Mouse (Mus musculus): Measurements from ENCODE around the gene Pcif1. TPM values are rescaled to one million over a fixed set of nuclear protein-coding genes. Genes with fewer than 3 reads are reported as not detected.

Pcif1 gene
- total and polyA plus RNA-seq, 3 experiments: 20.8 to 31.8 (median 25.7) TPM

DNA sequence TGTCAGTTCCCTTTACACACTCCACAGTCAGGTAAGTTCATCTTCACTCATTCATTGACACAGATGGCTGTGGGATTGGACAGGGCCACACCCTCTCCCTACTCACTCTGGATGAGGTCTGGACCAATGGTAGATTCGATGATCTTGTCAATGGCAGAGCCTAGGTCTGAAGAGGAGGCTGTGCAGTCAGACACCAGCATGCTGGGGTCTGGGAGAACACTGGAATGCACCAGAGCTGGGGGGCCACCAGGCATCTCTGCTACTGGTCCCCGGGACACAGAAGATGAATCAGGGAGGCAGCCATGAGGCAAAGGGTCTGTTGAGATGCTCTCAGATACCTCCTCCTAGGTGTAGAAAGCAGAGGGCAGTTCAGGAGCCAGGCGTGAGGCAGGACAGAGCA lies 30.0 kb downstream of the Pcif1 start:
- Histone ChIP-seq H3K36me3 (ENCODE audit: control insufficient read depth, insufficient read depth, low read length) (no peaks in the 10 kb centered on the region), H3K27ac (no peak overlapping the region), H3K4me1 (ENCODE audit: control insufficient read depth, insufficient read depth, low read length) (peaks cover 7% of the 10 kb centered on the region), H3K9ac (ENCODE audit: low read depth, low read length) (no peak overlapping the region), H3K27me3 (ENCODE audit: control insufficient read depth, insufficient read depth, low read length) (no peaks in the 10 kb centered on the region), H3K4me3 (no peak overlapping the region), H3K79me2 (replicated peaks; ENCODE audit: control insufficient read depth, insufficient read depth, low read length) (no peaks in the 10 kb centered on the region)
- no peak for DNase-seq
- WGBS: 90% methylated on average over 3 of the region's 3 CpGs
- intact Hi-C loops (cut with DNase I): no loop called here
- no peak for TF ChIP-seq EP300 (IDR thresholded peaks at IDR 0.05; ENCODE audit: insufficient read depth, low read depth, low read length)

GRCm38 (mm10) chr2:164909542-164909941 lies 30.4 kb downstream of the Pcif1 start:
- TF ChIP-seq CTCF (IDR thresholded peaks at IDR 0.05) (peak; percentile 68), EP300 (IDR thresholded peaks at IDR 0.05; ENCODE audit: insufficient read depth, low read depth, low read length) (0 out of 2 replicates have a peak, but pooled peaks have one; percentile 39), POLR2A (IDR thresholded peaks at IDR 0.05; ENCODE audit: insufficient read depth, low read depth, low read length) (no peak)
- no peaks in the 10 kb centered on the region for H3K27me3 ChIP-seq (ENCODE audit: control insufficient read depth, insufficient read depth, low read length)
- H3K4me1 ChIP-seq (ENCODE audit: control insufficient read depth, insufficient read depth, low read length): peaks cover 7% of the 10 kb centered on the region
- no peaks in the 10 kb centered on the region for H3K36me3 ChIP-seq (ENCODE audit: control insufficient read depth, insufficient read depth, low read length)
- peak overlapping the region; percentile 14; the same call in 1 of the 2 replicates for H3K27ac ChIP-seq
- intact Hi-C loops (cut with DNase I): no loop called here
- DNase-seq: peak in 1 of 2 experiments; percentile 57
- H3K9ac ChIP-seq (ENCODE audit: low read depth, low read length): no peak overlapping the region
- WGBS: 73% methylated on average over 1 of the region's 1 CpGs
- H3K4me3 ChIP-seq: no peak overlapping the region
- no peaks in the 10 kb centered on the region for H3K79me2 ChIP-seq (replicated peaks; ENCODE audit: control insufficient read depth, insufficient read depth, low read length)

DNA sequence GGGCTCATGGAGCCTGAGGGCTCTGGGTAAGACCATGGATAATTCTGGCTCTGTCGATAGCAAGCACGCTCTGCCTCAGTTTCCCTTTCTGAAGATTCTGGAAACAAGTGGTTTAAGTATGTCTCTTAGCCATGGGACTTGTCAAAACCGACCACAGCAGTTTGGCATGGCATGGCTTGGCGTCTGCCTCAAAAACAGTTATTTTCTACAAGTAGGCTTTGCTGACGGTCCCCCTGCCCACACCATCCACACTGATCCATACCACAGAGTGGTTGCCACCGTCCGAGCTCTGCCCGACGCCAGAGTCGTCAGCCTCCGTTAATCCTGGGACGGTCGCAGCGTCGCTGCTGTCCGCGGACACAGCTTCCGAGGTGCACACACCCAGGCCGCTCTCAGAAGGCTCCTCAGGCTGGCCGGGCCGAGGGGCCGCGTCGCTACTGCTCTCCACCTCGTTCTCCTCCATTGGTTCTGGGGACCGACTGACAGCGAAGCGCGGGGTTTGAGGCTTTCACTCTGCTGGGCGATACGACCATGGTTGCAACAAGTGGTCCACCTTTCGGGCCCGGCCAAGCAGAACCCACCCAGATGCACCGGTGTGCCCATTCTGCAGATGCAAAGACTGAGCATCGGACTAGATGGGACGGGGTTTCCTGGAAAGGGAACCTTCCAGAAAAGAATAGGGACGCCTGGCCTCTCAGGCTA lies 31.4 kb downstream of the Pcif1 start:
- Histone ChIP-seq H3K4me3 (peak overlapping the region; percentile 89), H3K27ac (peak overlapping the region; percentile 100), H3K79me2 (replicated peaks; ENCODE audit: control insufficient read depth, insufficient read depth, low read length) (no peaks in the 10 kb centered on the region), H3K36me3 (ENCODE audit: control insufficient read depth, insufficient read depth, low read length) (no peaks in the 10 kb centered on the region), H3K27me3 (ENCODE audit: control insufficient read depth, insufficient read depth, low read length) (no peaks in the 10 kb centered on the region), H3K4me1 (ENCODE audit: control insufficient read depth, insufficient read depth, low read length) (peaks cover 7% of the 10 kb centered on the region), H3K9ac (ENCODE audit: low read depth, low read length) (peak overlapping the region; percentile 96)
- WGBS: 3% methylated on average over 37 of the region's 37 CpGs
- no peak for DNase-seq
- TF ChIP-seq CTCF (IDR thresholded peaks at IDR 0.05) (no peak), EP300 (IDR thresholded peaks at IDR 0.05; ENCODE audit: insufficient read depth, low read depth, low read length) (no peak), POLR2A (IDR thresholded peaks at IDR 0.05; ENCODE audit: insufficient read depth, low read depth, low read length) (no peak)
- intact Hi-C loops (cut with DNase I): loop anchor here (1.0 to 5.0 kb wide), 4 partner anchors 31 to 122 kb away; partner anchors contain the start of genes Acot8, Ncoa5, Neurl2 and Pcif1

DNA sequence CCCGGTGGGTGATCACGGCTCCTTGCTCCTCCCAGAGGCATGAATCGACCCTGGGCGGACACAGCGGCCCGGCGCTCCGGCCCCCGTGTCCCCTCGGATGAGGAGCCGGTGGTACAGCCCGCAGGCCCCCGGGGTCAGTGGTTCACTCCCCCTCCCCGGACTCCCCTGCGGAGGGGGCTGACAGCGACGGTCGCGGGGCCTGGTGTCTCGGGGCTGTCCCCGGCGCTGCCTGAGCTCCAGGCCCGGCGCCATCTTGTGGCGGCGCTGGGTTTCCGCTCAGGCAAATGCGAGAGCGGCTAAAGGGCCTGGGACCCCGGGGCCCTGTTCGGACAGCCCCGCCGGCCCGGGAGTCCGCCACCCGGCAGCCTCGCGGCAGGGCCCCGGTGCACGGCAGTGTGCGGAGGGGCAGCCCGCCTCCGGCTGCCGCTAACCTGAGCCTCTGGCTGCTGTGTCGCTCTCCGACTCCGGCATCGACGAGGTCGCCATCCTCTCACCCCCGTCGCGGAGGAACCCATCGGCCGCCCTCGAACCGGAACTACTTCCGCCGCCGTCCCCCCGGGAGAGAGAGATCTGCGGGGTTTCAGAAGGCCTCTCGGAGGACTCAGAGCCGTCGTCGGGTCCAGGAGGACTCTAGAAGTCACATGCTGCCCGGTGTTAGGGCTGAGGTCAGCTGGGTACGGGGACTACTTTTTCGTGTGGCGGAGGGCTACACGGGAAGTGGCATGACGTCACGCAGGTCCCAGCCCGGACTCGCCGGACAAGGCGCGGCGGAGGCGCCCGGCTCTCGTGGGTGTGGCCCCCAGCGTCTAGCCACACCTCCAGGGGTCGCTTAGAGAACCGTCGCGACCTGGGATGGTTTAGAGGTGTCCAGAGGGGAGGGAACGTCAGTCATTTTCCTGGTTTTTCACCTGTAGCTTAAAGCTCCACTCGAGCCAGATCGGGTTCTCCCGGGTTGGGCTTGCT lies 32.3 kb downstream of the Pcif1 start, which contains the start of gene Zfp335:
Gene Zfp335 (minus strand): TSS at position 672 of the 963 bp plus-strand sequence.
- intact Hi-C loops (cut with DNase I): loop anchor here (1.0 to 5.0 kb wide), 4 partner anchors 32 to 121 kb away; partner anchors contain the start of genes Acot8, Ncoa5, Neurl2 and Pcif1
- H3K4me1 ChIP-seq (ENCODE audit: control insufficient read depth, insufficient read depth, low read length): peaks cover 7% of the 10 kb centered on the region
- peak within 1 kb of the TSS; percentile 100 for H3K27ac ChIP-seq
- H3K79me2 ChIP-seq (replicated peaks; ENCODE audit: control insufficient read depth, insufficient read depth, low read length): no peaks in the 10 kb centered on the region
- no peaks in the 10 kb centered on the region for H3K36me3 ChIP-seq (ENCODE audit: control insufficient read depth, insufficient read depth, low read length)
- DNase-seq: peak; percentile 95 to 96
- peak within 1 kb of the TSS; percentile 89 for H3K4me3 ChIP-seq
- peak; percentile 68 for TF ChIP-seq CTCF (IDR thresholded peaks at IDR 0.05)
- TF ChIP-seq POLR2A (IDR thresholded peaks at IDR 0.05; ENCODE audit: insufficient read depth, low read depth, low read length): peak; percentile 82
- no peak; the same call in none of the 2 replicates for TF ChIP-seq EP300 (IDR thresholded peaks at IDR 0.05; ENCODE audit: insufficient read depth, low read depth, low read length)
- under 1% methylated on average over 91 of the region's 91 CpGs for WGBS
- H3K27me3 ChIP-seq (ENCODE audit: control insufficient read depth, insufficient read depth, low read length): no peaks in the 10 kb centered on the region
- peak within 1 kb of the TSS; percentile 96 for H3K9ac ChIP-seq (ENCODE audit: low read depth, low read length)

- H3K79me2 ChIP-seq (replicated peaks; ENCODE audit: control insufficient read depth, insufficient read depth, low read length): no peaks in the 10 kb centered on the region
- intact Hi-C loops (cut with DNase I): loop anchor here (5.0 kb wide), 1 partner anchor 120 kb away; the partner anchor contains the start of gene Ncoa5
- no peaks in the 10 kb centered on the region for H3K36me3 ChIP-seq (ENCODE audit: control insufficient read depth, insufficient read depth, low read length)
- DNase-seq: peak in 1 of 2 experiments; percentile 76
- 2% methylated on average over 12 of the region's 12 CpGs for WGBS
- peaks cover 7% of the 10 kb centered on the region for H3K4me1 ChIP-seq (ENCODE audit: control insufficient read depth, insufficient read depth, low read length)
- no peaks in the 10 kb centered on the region for H3K27me3 ChIP-seq (ENCODE audit: control insufficient read depth, insufficient read depth, low read length)
- no peak for TF ChIP-seq CTCF (IDR thresholded peaks at IDR 0.05)
- TF ChIP-seq EP300 (IDR thresholded peaks at IDR 0.05; ENCODE audit: insufficient read depth, low read depth, low read length): peak; percentile 90
- no peak; the same call in 1 of the 2 replicates for TF ChIP-seq POLR2A (IDR thresholded peaks at IDR 0.05; ENCODE audit: insufficient read depth, low read depth, low read length)
- peak overlapping the region; percentile 89 for H3K4me3 ChIP-seq
- H3K27ac ChIP-seq: peak overlapping the region; percentile 100
- H3K9ac ChIP-seq (ENCODE audit: low read depth, low read length): peak overlapping the region; percentile 71
These were observed 33.0 kb downstream of the Pcif1 start for GRCm38 (mm10) chr2:164912151-164912550.

All from heart, adult 2 months (tissue).